Mouse (Mus musculus) lung, embryonic 16.5 days (tissue): ENCODE data around the gene Mcidas. TPM values are rescaled to one million over a fixed set of nuclear protein-coding genes. Genes with fewer than 3 reads are reported as not detected.

Experiments used
- ATAC-seq: fragments of 200-750 bp; cut with Nextera tagmentation; 2 replicates; pipeline ENCODE4 v1.8.0; 2017; ENCODE audit warnings: low read depth, mild to moderate bottlenecking, moderate library complexity
- H3K27ac ChIP-seq: fragments of 300-500 bp; sonication (generic); 2 replicates; pipeline ENCODE4 v1.5.1; 2014; ENCODE audit warnings: mild to moderate bottlenecking, control low read depth, low read length
- H3K27me3 ChIP-seq: fragments of 300-500 bp; sonication (generic); 2 replicates; pipeline ENCODE4 v1.6.1; 2014; ENCODE audit warnings: low read depth, low read length, mixed read lengths; ENCODE audit not compliant: control insufficient read depth, insufficient read depth
- H3K36me3 ChIP-seq: fragments of 300-500 bp; sonication (generic); 2 replicates; pipeline ENCODE4 v1.6.1; 2014; ENCODE audit warnings: low read length; ENCODE audit not compliant: control insufficient read depth, insufficient read depth
- H3K4me1 ChIP-seq: fragments of 300-500 bp; sonication (generic); replicated peaks from 2 replicates; pipeline ENCODE4 v1.6.1; 2014; ENCODE audit warnings: low read length, mixed read lengths; ENCODE audit not compliant: control insufficient read depth, insufficient read depth
- H3K4me2 ChIP-seq: fragments of 300-500 bp; sonication (generic); 2 replicates; pipeline ENCODE4 v1.6.1; 2014; ENCODE audit warnings: low read depth, low read length, control low read depth
- H3K4me3 ChIP-seq: fragments of 300-500 bp; sonication (generic); 2 replicates; pipeline ENCODE4 v1.5.1; 2014; ENCODE audit warnings: mild to moderate bottlenecking, low read length, control low read depth
- H3K9ac ChIP-seq: fragments of 300-500 bp; sonication (generic); 2 replicates; pipeline ENCODE4 v1.6.1; 2014; ENCODE audit warnings: low read length, control low read depth
- H3K9me3 ChIP-seq: fragments of 300-500 bp; sonication (generic); 2 replicates; pipeline ENCODE4 v1.6.1; 2016; ENCODE audit warnings: low read length; ENCODE audit not compliant: control insufficient read depth
- WGBS: fragments of 180-500 bp; shearing (Covaris S2); extraction: QIAGEN DNeasy Blood & Tissue Kit; methylation state at CpG from one replicate; pipeline ENCODE4 v1.1.7; 2014; 5-methylcytosine and 5-hydroxymethylcytosine counted together
- polyA plus RNA-seq: library from polyadenylated mRNA; unstranded; fragments of >200 nt; fragmentation: Nextera tagmentation; extraction: Ambion mirVana; gene quantifications from 2 replicates; pipeline ENCODE4 v1.2.1, GENCODE M21; 2015

The Mcidas gene
- 9.3 and 9.9 TPM in 2 replicates for polyA plus RNA-seq

DNA sequence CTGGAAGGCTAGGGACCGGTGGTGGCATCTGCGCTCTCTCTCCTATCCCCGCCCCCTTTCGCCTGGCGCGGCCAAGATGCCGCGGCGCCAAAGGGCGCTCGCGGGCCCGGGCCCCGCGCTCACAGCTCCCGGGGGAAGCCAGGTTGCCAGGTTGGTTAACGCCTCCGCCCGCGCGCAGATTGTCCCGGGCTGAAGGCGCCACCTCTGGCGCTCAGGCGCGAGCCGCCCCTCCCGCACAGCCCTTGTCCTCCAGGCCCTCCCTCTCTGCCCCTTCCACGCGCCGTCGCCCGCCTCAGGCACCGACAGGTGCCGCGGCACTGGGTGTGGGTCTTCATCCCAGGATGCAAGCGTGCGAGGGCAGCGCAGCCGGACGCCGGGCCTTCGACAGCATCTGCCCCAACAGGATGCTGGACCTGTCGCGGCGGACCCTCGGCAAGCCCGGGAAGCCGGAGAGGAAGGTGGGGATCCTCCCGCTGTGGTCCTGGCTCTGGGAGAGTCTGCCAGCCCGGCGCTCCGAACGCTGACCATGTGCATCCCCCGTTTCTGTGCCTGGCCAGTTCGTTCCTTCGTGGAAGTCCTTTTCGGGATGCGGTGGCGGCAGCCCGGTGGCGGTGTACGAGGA is at the start of gene Mcidas:
Mcidas (plus strand) TSS at position 315 of the 622 bp plus-strand sequence.
- peak within 1 kb of the TSS; percentile 49 for H3K4me3 ChIP-seq
- H3K36me3 ChIP-seq, result no peaks in the 10 kb centered on the region
- peak; percentile 49 for ATAC-seq
- H3K4me1 ChIP-seq, result peaks cover 31% of the 10 kb centered on the region
- H3K9ac ChIP-seq, result peak within 1 kb of the TSS; percentile 55
- H3K27me3 ChIP-seq, result peaks cover 90% of the 10 kb centered on the region
- H3K9me3 ChIP-seq, result no peaks in the 10 kb centered on the region
- H3K27ac ChIP-seq, result peak within 1 kb of the TSS; percentile 8; the same call in 1 of the 2 replicates
- WGBS, result under 1% methylated on average over 55 of the region's 63 CpGs
- H3K4me2 ChIP-seq, result peak within 1 kb of the TSS; percentile 77

DNA sequence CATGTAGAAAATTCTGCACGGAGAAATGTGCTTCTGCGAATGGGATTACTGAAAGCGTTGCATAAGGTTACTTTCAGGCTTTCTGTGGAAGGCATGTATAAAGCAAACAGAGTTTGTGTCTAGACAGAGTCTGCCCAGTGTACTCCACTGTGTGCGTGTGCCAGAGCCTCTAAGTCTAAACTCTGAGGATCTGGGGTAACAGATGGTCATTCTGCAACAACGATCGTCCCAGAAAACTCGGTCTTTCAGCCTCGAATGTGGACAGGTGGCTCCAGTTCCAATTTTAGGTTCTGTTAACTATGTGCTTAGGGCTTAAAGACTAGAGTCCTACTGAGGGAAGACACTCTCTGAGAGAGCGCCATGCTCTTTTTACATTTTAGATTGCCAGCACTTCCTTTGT is 48.3 kb upstream of the Mcidas start:
- Histone ChIP-seq H3K4me2 (no peak overlapping the region), H3K27ac (no peak overlapping the region), H3K36me3 (peaks cover 29% of the 10 kb centered on the region), H3K4me1 (no peaks in the 10 kb centered on the region), H3K4me3 (no peak overlapping the region), H3K27me3 (no peaks in the 10 kb centered on the region), H3K9ac (no peak overlapping the region), H3K9me3 (no peaks in the 10 kb centered on the region)
- 90% methylated on average over 9 of the region's 9 CpGs for WGBS
- no peak for ATAC-seq

DNA sequence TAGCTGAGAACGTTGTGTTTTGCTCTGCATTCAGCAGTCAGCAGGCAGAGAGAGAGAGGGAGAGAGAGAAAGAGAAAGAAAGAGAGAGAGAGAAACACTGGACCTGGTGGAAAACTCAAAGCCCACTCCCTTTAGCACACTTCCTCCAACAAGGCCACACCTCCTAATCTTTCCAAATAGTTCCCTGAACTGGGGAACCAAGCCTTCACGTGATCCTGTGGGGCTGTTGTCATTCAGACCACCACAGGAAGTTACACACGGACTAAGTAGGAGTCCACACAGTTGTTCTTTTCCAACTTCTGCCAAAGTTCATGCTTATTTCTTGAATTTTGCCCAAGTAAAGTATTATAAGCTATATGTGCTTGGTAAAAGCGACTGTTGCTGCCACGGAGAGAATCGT is 47.7 kb upstream of the Mcidas start:
- H3K27ac ChIP-seq, result no peak overlapping the region
- H3K36me3 ChIP-seq, result peaks cover 29% of the 10 kb centered on the region
- ATAC-seq, result no peak
- WGBS, result 80% methylated on average over 6 of the region's 6 CpGs
- no peak overlapping the region for H3K4me2 ChIP-seq
- no peak overlapping the region for H3K9ac ChIP-seq
- H3K4me3 ChIP-seq, result no peak overlapping the region
- H3K27me3 ChIP-seq, result no peaks in the 10 kb centered on the region
- H3K9me3 ChIP-seq, result no peaks in the 10 kb centered on the region
- no peaks in the 10 kb centered on the region for H3K4me1 ChIP-seq

DNA sequence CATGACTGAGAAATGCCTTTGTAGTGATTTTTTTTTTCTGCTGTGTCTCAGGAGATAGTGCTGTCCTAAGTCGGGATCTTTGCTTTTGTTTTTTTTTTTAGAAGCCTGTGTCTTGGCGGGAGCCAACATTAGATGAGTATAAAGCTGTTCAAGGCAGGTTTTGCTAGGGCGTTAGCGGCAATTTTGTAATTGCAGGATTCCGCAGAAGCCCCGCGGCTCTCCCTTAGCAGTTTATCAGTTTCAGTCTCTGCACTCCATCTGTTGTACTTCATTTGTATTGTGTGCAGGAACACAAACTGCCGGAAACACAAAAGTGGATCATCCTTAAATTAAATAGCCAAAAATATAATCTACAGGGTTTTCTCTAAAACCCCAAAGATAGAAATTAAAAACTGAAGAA is 39.6 kb upstream of the Mcidas start:
- 87% methylated on average over 8 of the region's 8 CpGs for WGBS

DNA sequence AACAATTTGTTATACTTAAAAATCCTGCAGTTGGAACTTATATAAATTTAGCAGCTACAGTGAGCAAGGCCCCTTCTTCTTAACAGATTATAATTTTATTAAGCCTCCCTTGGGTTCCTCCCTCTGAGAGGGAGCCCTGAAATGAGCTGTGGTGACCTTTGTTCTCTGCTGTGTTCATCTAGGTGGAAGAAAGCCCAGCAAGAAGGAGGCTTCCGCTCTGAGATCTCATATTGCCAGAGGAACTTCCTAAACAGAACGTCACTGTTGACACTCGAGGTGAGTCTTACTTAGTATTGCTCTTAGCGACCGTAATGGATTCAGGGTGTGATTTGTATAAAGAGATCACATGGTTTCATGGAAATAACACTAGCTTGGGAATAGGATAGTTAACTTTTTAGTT is 30.6 kb upstream of the Mcidas start:
- peaks cover 14% of the 10 kb centered on the region for H3K36me3 ChIP-seq
- H3K4me3 ChIP-seq, result no peak overlapping the region
- no peaks in the 10 kb centered on the region for H3K9me3 ChIP-seq
- WGBS, result 76% methylated on average over 5 of the region's 5 CpGs
- no peaks in the 10 kb centered on the region for H3K27me3 ChIP-seq
- no peak overlapping the region for H3K27ac ChIP-seq
- ATAC-seq, result no peak
- H3K4me2 ChIP-seq, result no peak overlapping the region
- no peak overlapping the region for H3K9ac ChIP-seq
- H3K4me1 ChIP-seq, result no peaks in the 10 kb centered on the region

More for the DNA sequence above, 39.6 kb upstream of the Mcidas start:
- Histone ChIP-seq H3K4me3 (no peak overlapping the region), H3K4me2 (no peak overlapping the region), H3K9me3 (no peaks in the 10 kb centered on the region), H3K4me1 (no peaks in the 10 kb centered on the region), H3K27ac (no peak overlapping the region), H3K36me3 (peaks cover 24% of the 10 kb centered on the region), H3K27me3 (no peaks in the 10 kb centered on the region), H3K9ac (no peak overlapping the region)
- no peak for ATAC-seq

DNA sequence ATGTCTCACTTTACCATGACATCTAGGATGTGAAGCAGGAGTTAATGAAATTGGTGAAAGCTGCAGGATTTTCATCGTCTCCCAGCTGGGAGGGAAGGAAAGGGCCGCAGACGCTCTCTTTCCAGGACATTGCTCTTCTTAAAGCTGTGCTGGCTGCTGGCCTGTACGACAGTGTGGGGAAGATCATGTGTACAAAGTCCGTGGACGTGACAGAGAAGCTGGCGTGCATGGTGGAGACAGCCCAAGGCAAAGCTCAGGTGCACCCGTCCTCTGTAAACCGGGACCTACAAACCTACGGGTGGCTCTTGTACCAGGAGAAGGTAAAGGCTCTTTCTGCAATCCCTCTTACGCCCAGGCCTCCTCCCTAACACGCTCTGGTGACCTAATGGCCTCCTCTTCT is 29.2 kb upstream of the Mcidas start:
- Histone ChIP-seq H3K9me3 (no peaks in the 10 kb centered on the region), H3K27ac (no peak overlapping the region), H3K4me2 (no peak overlapping the region), H3K36me3 (peaks cover 16% of the 10 kb centered on the region), H3K9ac (no peak overlapping the region), H3K4me3 (no peak overlapping the region), H3K27me3 (no peaks in the 10 kb centered on the region), H3K4me1 (no peaks in the 10 kb centered on the region)
- no peak for ATAC-seq
- WGBS, result 89% methylated on average over 12 of the region's 12 CpGs

DNA sequence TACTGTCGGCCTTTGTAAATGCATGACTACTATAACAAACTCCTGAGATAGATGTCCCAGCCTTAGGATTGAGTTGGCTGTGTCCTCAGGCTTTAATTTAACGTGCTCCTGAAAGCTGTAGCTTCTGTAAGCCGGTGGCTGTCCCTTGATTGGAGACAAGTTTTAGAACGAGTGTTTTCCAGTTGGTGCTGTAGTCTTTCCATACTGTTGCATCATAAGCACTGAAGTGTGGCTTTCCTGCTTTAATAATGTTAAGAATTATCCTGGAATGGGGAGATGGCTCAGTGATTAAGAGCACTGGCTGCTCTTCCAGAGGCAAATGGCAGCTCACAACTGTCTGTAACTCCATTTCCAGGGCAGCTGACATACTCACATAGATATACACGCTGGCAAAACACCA is 26.4 kb upstream of the Mcidas start:
- 92% methylated on average over 5 of the region's 5 CpGs for WGBS
- Histone ChIP-seq H3K9me3 (no peaks in the 10 kb centered on the region), H3K27me3 (no peaks in the 10 kb centered on the region), H3K4me2 (no peak overlapping the region), H3K36me3 (peaks cover 14% of the 10 kb centered on the region), H3K4me1 (no peaks in the 10 kb centered on the region), H3K27ac (no peak overlapping the region), H3K4me3 (no peak overlapping the region), H3K9ac (no peak overlapping the region)
- ATAC-seq, result no peak

DNA sequence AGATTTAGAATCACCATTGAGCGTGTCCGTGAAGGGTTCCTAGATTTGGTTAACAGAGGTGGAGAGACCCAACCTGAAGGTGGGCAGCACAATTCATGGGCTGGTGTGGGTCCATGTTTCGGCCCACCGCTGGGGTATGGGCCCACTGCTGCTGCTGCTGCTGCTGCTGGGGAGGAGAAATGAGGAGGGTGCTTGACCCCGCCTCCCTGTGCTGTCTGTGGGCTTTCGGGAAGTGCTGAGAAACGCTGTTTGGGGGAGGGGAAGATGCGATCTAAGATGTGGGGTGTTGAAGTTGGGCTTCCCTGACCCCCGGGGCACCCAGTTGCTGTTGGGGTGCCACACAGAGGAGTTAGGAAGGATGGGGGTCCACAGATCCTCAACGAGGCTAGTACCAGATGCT is 16.9 kb upstream of the Mcidas start:
- no peaks in the 10 kb centered on the region; the same call in 1 of the 2 replicates for H3K27me3 ChIP-seq
- H3K4me3 ChIP-seq, result no peak overlapping the region
- no peak overlapping the region for H3K27ac ChIP-seq
- H3K9ac ChIP-seq, result no peak overlapping the region
- H3K4me2 ChIP-seq, result no peak overlapping the region
- WGBS, result 35% methylated on average over 10 of the region's 10 CpGs
- no peaks in the 10 kb centered on the region for H3K4me1 ChIP-seq
- no peaks in the 10 kb centered on the region for H3K36me3 ChIP-seq
- H3K9me3 ChIP-seq, result no peaks in the 10 kb centered on the region
- no peak for ATAC-seq

DNA sequence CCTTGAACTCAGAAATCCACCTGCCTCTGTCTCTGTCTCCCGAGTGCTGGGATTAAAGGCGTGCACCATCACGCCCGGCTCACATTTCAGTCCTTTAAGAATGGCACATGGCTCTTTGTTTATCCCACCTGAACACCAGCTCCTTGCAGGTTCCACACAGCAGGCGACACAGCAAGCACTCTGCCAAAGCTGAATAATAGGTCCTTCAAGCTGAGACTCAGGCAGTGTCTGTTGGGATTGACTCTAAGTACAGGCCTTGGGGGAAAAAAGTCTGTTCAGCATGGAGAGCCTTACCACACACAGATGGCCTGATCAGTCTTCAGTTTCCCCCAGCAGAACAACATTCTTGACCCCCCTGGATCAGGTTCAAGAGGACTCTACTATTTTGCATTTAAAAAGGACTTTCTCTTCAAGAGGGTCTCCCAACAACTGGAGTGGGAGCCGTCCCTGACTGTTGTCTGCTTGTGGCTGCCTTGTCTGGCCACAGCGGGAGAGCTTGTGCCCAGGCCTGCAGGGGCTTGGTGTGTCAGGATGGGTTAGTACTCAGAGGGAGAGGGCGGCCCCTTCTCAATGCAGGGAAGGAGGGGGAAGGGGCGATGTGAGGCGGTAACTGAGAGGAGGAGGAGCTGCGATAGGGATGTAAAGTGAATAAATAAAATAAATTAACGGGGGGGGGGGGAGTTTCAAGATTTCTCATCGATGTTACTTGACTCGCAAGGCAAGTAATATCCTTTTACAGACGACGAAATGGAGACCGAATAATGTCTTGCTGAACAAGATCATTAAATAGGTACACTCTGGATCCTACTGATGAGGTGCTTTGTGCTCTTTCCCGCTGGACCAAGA is 7.8 kb upstream of the Mcidas start:
- peaks cover 33% of the 10 kb centered on the region for H3K4me1 ChIP-seq
- 0 out of 2 replicates have a peak overlapping the region, but pooled peaks have one; percentile 0 for H3K4me3 ChIP-seq
- H3K36me3 ChIP-seq, result no peaks in the 10 kb centered on the region
- H3K27ac ChIP-seq, result no peak overlapping the region
- 11% methylated on average over 18 of the region's 18 CpGs for WGBS
- H3K9me3 ChIP-seq, result no peaks in the 10 kb centered on the region
- H3K27me3 ChIP-seq, result peaks cover 40% of the 10 kb centered on the region
- peak overlapping the region; percentile 98; the same call in 1 of the 2 replicates for H3K4me2 ChIP-seq
- H3K9ac ChIP-seq, result no peak overlapping the region
- ATAC-seq, result no peak
